Mouse (Mus musculus) CH12.LX (cell line): ENCODE measurements around the gene Ube2o.

ENCODE experiments used
- CHD2 ChIP-seq: IDR thresholded peaks from 2 replicates; pipeline ENCODE4 v1.6.1; 2011; ENCODE audit warnings: low read length, improper control_type of control experiment
- CTCF ChIP-seq, 2 experiments: IDR thresholded peaks in 1 of 2; conservative IDR thresholded peaks in 1 of 2; 2 replicates each; pipeline ENCODE4 v1.5.1; 2011 to 2012; ENCODE audit warnings: low read depth in 2 of 2, low read length in 2 of 2, improper control_type of control experiment in 1 of 2, inconsistent platforms in 1 of 2, mild to moderate bottlenecking in 1 of 2, moderate library complexity in 1 of 2
- EP300 ChIP-seq: IDR thresholded peaks from 2 replicates; pipeline ENCODE4 v1.6.1; 2011; ENCODE audit warnings: low read length, improper control_type of control experiment
- MAFK ChIP-seq: IDR thresholded peaks from 2 replicates; pipeline ENCODE4 v1.6.1; 2011; ENCODE audit warnings: low read length, improper control_type of control experiment; ENCODE audit not compliant: insufficient replicate concordance
- MXI1 ChIP-seq: IDR thresholded peaks from 2 replicates; pipeline ENCODE4 v1.6.1; 2011; ENCODE audit warnings: mild to moderate bottlenecking, low read depth, low read length, improper control_type of control experiment
- NELFE ChIP-seq: IDR thresholded peaks from 2 replicates; pipeline ENCODE4 v1.6.1; 2011; ENCODE audit warnings: low read depth, low read length, improper control_type of control experiment
- NRF1 ChIP-seq: IDR thresholded peaks from 2 replicates; pipeline ENCODE4 v1.6.1; 2014; ENCODE audit warnings: low read depth, mild to moderate bottlenecking, inconsistent platforms, low read length, improper control_type of control experiment, moderate library complexity
- RCOR1 ChIP-seq: conservative IDR thresholded peaks from 2 replicates; pipeline ENCODE4 v1.6.1; 2012; ENCODE audit warnings: low read depth, mild to moderate bottlenecking, inconsistent platforms, low read length, improper control_type of control experiment
- TBP ChIP-seq: conservative IDR thresholded peaks from 2 replicates; pipeline ENCODE4 v1.6.1; 2011; ENCODE audit warnings: low read depth, low read length, improper control_type of control experiment
- TCF12 ChIP-seq: IDR thresholded peaks from 2 replicates; pipeline ENCODE4 v1.6.1; 2014; ENCODE audit warnings: low read depth, mild to moderate bottlenecking, inconsistent platforms, low read length, improper control_type of control experiment
- UBTF ChIP-seq: IDR thresholded peaks from 2 replicates; pipeline ENCODE4 v1.6.1; 2012; ENCODE audit warnings: low read depth, mild to moderate bottlenecking, inconsistent platforms, low read length, improper control_type of control experiment, moderate library complexity

DNA sequence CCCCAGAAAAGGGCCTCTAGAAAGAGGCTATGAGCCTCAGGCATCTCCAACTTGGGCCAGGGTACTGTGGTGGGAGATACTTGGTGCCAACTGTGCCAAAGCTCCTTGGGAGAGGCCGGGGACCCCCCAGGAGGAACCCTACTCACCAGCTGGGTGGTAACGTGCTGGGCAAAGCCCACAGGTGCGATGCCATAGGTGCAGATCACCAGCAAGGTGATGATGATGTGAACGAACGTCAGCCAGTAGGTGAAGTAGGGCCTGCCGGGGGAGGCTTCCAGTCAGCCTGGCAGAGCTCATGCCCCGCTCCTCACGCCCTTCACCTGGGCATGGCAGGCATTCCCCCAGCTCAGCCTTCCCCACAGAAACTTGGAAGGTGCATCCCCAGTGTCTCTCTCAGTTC lies 20.8 kb upstream of the Ube2o start:
- TF ChIP-seq UBTF (no peak), CTCF (conservative IDR thresholded peaks at IDR 0.05 in 1 of 2, IDR thresholded peaks at IDR 0.05 in 1 of 2; ENCODE audit: low read depth in 2 of 2, low read length in 2 of 2) (no peak), CHD2 (no peak), EP300 (no peak), RCOR1 (no peak), NRF1 (no peak), TBP (no peak), MAFK (no peak), TCF12 (no peak), MXI1 (no peak), NELFE (no peak)
